ENCODE assay signal across 25 mouse cellular contexts in the genomic region with DNA sequence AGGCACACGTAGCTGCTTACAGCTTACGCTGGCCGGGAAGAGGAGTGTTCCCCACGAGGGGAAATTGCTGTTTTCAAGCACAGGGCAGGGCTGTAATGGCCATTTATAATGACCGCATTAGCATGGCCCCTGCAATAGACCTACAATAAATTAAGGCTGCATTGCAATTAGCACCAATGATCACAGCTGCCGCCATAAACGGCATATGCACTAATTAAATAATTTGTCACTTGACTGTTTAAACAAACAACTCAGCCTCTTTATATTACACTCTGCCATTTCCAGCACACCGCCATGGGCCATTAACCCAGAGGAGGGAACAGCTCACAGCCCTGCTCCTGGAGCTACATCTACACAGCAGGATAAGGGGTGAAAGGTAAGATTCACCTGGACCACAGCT. TPM values are rescaled to one million over a fixed set of nuclear protein-coding genes. Genes with fewer than 3 reads are reported as not detected.
DNase-seq lines count a peak whose midpoint lies in the region; ATAC-seq and TF ChIP-seq lines count a peak whose summit lies in the region.
"Had no signal": no experiment of that assay in that cellular context is flagged by ENCODE, and none has a peak within 500 bp of the region (broad histone marks: within the 10 kb centered on the region; RNA-seq: fewer than 3 reads in every experiment).

No protein-coding gene starts in this region.

- ATAC-seq in kidney, embryonic 14.5 days (ENCODE audit: low FRiP score, low TSS enrichment) = peak; percentile 82
- ATAC-seq in neural tube, embryonic 12.5 days (ENCODE audit: low FRiP score, low read depth) = peak; percentile 61
- peak; percentile 31; the same call in 1 of the 2 replicates for ATAC-seq in forebrain, embryonic 15.5 days (replicated peaks)
- ATAC-seq in lung, postnatal 0 days = no peak

- H3K27ac ChIP-seq in kidney, embryonic 14.5 days (ENCODE audit: low read depth, low read length) = no peak overlapping the region
- H3K27ac ChIP-seq in kidney, adult 2 months (ENCODE audit: insufficient read depth, low read depth, low read length) = no peak overlapping the region
- H3K27ac ChIP-seq in neural tube, embryonic 12.5 days = no peak overlapping the region
- H3K27ac ChIP-seq in forebrain, embryonic 15.5 days (replicated peaks) = no peak overlapping the region
- H3K27ac ChIP-seq in lung, postnatal 0 days (ENCODE audit: low read length) = no peak overlapping the region
- H3K27ac ChIP-seq: embryonic facial prominence, embryonic 12.5 days; heart, embryonic 10.5 days; limb, embryonic 15.5 days; liver, embryonic 15.5 days; lung, embryonic 15.5 days; midbrain, embryonic 10.5 days had no signal

- H3K4me2 ChIP-seq in kidney, embryonic 14.5 days (replicated peaks; ENCODE audit: low read depth, low read length) = no peak overlapping the region
- no peak overlapping the region for H3K4me2 ChIP-seq in neural tube, embryonic 12.5 days (replicated peaks)
- H3K4me2 ChIP-seq in forebrain, embryonic 15.5 days (replicated peaks) = no peak overlapping the region
- no peak overlapping the region for H3K4me2 ChIP-seq in lung, postnatal 0 days (replicated peaks; ENCODE audit: low read depth, low read length)
- H3K4me2 ChIP-seq: embryonic facial prominence, embryonic 12.5 days; limb, embryonic 15.5 days; liver, embryonic 15.5 days; lung, embryonic 15.5 days had no signal

- TF ChIP-seq POLR2A in kidney, adult 2 months (IDR thresholded peaks at IDR 0.05; ENCODE audit: low read depth, low read length) = no peak

- H3K4me1 ChIP-seq in kidney, embryonic 14.5 days (ENCODE audit: control insufficient read depth, insufficient read depth, low read length) = no peaks in the 10 kb centered on the region
- H3K4me1 ChIP-seq in kidney, adult 2 months (ENCODE audit: control insufficient read depth, insufficient read depth, low read length) = no peaks in the 10 kb centered on the region
- H3K4me1 ChIP-seq in neural tube, embryonic 12.5 days = peaks cover 12% of the 10 kb centered on the region
- H3K4me1 ChIP-seq in forebrain, embryonic 15.5 days = peaks cover 46% of the 10 kb centered on the region
- no peaks in the 10 kb centered on the region for H3K4me1 ChIP-seq in lung, postnatal 0 days (ENCODE audit: insufficient read depth, low read depth, low read length)
- H3K4me1 ChIP-seq: embryonic facial prominence, embryonic 12.5 days; liver, embryonic 15.5 days had no signal

- no peaks in the 10 kb centered on the region for H3K36me3 ChIP-seq in kidney, embryonic 14.5 days (ENCODE audit: control insufficient read depth, insufficient read depth, low read length)
- H3K36me3 ChIP-seq in kidney, adult 2 months (ENCODE audit: control insufficient read depth, insufficient read depth, low read length) = no peaks in the 10 kb centered on the region
- no peaks in the 10 kb centered on the region for H3K36me3 ChIP-seq in neural tube, embryonic 12.5 days
- no peaks in the 10 kb centered on the region for H3K36me3 ChIP-seq in forebrain, embryonic 15.5 days
- H3K36me3 ChIP-seq in lung, postnatal 0 days (ENCODE audit: insufficient read depth, low read length) = no peaks in the 10 kb centered on the region
- H3K36me3 ChIP-seq: embryonic facial prominence, embryonic 12.5 days; heart, embryonic 10.5 days; limb, embryonic 15.5 days; liver, embryonic 15.5 days; lung, embryonic 15.5 days; midbrain, embryonic 10.5 days had no signal

- H3K4me3 ChIP-seq in kidney, embryonic 14.5 days (ENCODE audit: low read length) = no peak overlapping the region
- H3K4me3 ChIP-seq in kidney, adult 2 months (ENCODE audit: insufficient read depth, low read depth, low read length) = no peak overlapping the region
- H3K4me3 ChIP-seq in neural tube, embryonic 12.5 days = no peak overlapping the region
- H3K4me3 ChIP-seq in forebrain, embryonic 15.5 days = no peak overlapping the region
- H3K4me3 ChIP-seq in lung, postnatal 0 days (ENCODE audit: low read depth, low read length) = no peak overlapping the region
- H3K4me3 ChIP-seq: embryonic facial prominence, embryonic 12.5 days; heart, embryonic 10.5 days; limb, embryonic 15.5 days; liver, embryonic 15.5 days; lung, embryonic 15.5 days; midbrain, embryonic 10.5 days had no signal

- no peaks in the 10 kb centered on the region for H3K9me3 ChIP-seq in kidney, embryonic 14.5 days (ENCODE audit: control insufficient read depth, low read length)
- no peaks in the 10 kb centered on the region for H3K9me3 ChIP-seq in neural tube, embryonic 12.5 days
- H3K9me3 ChIP-seq in forebrain, embryonic 15.5 days = no peaks in the 10 kb centered on the region
- no peaks in the 10 kb centered on the region for H3K9me3 ChIP-seq in lung, postnatal 0 days (ENCODE audit: low read length)
- H3K9me3 ChIP-seq: embryonic facial prominence, embryonic 12.5 days; heart, embryonic 10.5 days; limb, embryonic 15.5 days; liver, embryonic 15.5 days; lung, embryonic 15.5 days; midbrain, embryonic 10.5 days had no signal

- H3K9ac ChIP-seq in kidney, embryonic 14.5 days (ENCODE audit: low read depth, low read length) = no peak overlapping the region
- H3K9ac ChIP-seq in neural tube, embryonic 12.5 days = no peak overlapping the region
- no peak overlapping the region for H3K9ac ChIP-seq in forebrain, embryonic 15.5 days (replicated peaks)
- no peak overlapping the region for H3K9ac ChIP-seq in lung, postnatal 0 days (replicated peaks; ENCODE audit: low read depth)
- H3K9ac ChIP-seq: embryonic facial prominence, embryonic 12.5 days; limb, embryonic 15.5 days; liver, embryonic 15.5 days; lung, embryonic 15.5 days had no signal

- no peak for DNase-seq in kidney, adult 2 months
- DNase-seq in neural tube, embryonic 10.5 days (ENCODE audit: extremely low spot score, low spot score) = no peak
- DNase-seq in lung, postnatal 0 days (ENCODE audit: low spot score) = no peak
- DNase-seq in liver = no peak
- DNase-seq: adrenal gland, adult 8-10 months; cerebellum, adult 18-20 months; cerebellum, postnatal 14 days; kidney, adult 8-10 months; left cerebral cortex, postnatal 4 days; thymus, adult 18-20 months; thymus, postnatal 36 days had no signal

- WGBS in kidney, embryonic 14.5 days = 3% methylated on average over 8 of the region's 8 CpGs
- 10% methylated on average over 8 of the region's 8 CpGs for WGBS in kidney, adult 2 months
- WGBS in neural tube, embryonic 12.5 days = 6% methylated on average over 8 of the region's 8 CpGs
- WGBS in forebrain, embryonic 15.5 days = 9% methylated on average over 8 of the region's 8 CpGs
- WGBS in lung, postnatal 0 days = 69% methylated on average over 8 of the region's 8 CpGs

- no peak for TF ChIP-seq CTCF in kidney, adult 2 months (conservative IDR thresholded peaks at IDR 0.05; ENCODE audit: insufficient read depth, insufficient read length, low read depth, low read length)
- no peak for TF ChIP-seq CTCF in lung, postnatal 0 days (IDR thresholded peaks at IDR 0.05)

- TF ChIP-seq EP300 in lung, postnatal 0 days (IDR thresholded peaks at IDR 0.05) = no peak

- H3K27me3 ChIP-seq in kidney, embryonic 14.5 days (ENCODE audit: control insufficient read depth, insufficient read depth, low read length) = peaks cover 68% of the 10 kb centered on the region
- H3K27me3 ChIP-seq in kidney, adult 2 months (replicated peaks; ENCODE audit: control insufficient read depth, insufficient read depth, low read length) = no peaks in the 10 kb centered on the region
- H3K27me3 ChIP-seq in neural tube, embryonic 12.5 days (replicated peaks) = peaks cover 92% of the 10 kb centered on the region
- H3K27me3 ChIP-seq in forebrain, embryonic 15.5 days = peaks cover 73% of the 10 kb centered on the region
- no peaks in the 10 kb centered on the region for H3K27me3 ChIP-seq in lung, postnatal 0 days (replicated peaks; ENCODE audit: insufficient read depth, low read length)
- H3K27me3 ChIP-seq: lung, embryonic 15.5 days had no signal

RNA-seq across cellular contexts. Expression of a gene that starts 49.4 kb away (rescaled TPM):
- polyA plus RNA-seq in kidney, embryonic 14.5 days (2014; fragmentation: Nextera tagmentation; extraction: Ambion mirVana) = not detected in 2 replicates
- 0.03 TPM in 1 of 2 replicates, not detected in the other for polyA plus RNA-seq in kidney, adult 2 months (2012; rRNA removed)
- 2.9 TPM in 2 replicates for polyA plus RNA-seq in neural tube, embryonic 12.5 days (2016; fragmentation: Nextera tagmentation; extraction: Ambion mirVana)
- 7.1 and 8.6 TPM in 2 replicates for polyA plus RNA-seq in forebrain, embryonic 15.5 days (2015; fragmentation: Nextera tagmentation; extraction: Ambion mirVana)
- polyA plus RNA-seq in lung, postnatal 0 days (2015; fragmentation: Nextera tagmentation; extraction: Ambion mirVana) = not detected in 2 replicates
- polyA plus RNA-seq: C2C12; heart, embryonic 10.5 days; heart, postnatal 0 days; intestine, embryonic 14.5 days; limb, embryonic 15.5 days; liver, embryonic 15.5 days; lung, embryonic 15.5 days; small intestine, adult 2 months; stomach, embryonic 16.5 days had no signal
